Comparison of ENCODE assay signal across 1 mouse cellular context in genomic region chr15:80688536-80688935, GRCm38 (mm10).
TF ChIP-seq lines count a peak whose summit lies in the region.

No protein-coding gene starts in this region.

TF ChIP-seq in MEL, 35 proteins besides CTCF, POLR2A, EP300 and RAD21 (continued from another document):
- TF ChIP-seq RCOR1 (IDR thresholded peaks at IDR 0.05; ENCODE audit: low read depth, low read length), result no peak
